Mouse (Mus musculus) neutrophil, adult 65 days (primary cell): Measurements from ENCODE around the gene Ceacam5. TPM values are rescaled to one million over a fixed set of nuclear protein-coding genes. Genes with fewer than 3 reads are reported as not detected.

Experiments used
- total RNA-seq: library from RNA; stranded (reverse); gene quantifications from 2 replicates; pipeline ENCODE4 v1.2.4, GENCODE M21; 2023

Ceacam5 gene
- not detected in 2 replicates for total RNA-seq

DNA sequence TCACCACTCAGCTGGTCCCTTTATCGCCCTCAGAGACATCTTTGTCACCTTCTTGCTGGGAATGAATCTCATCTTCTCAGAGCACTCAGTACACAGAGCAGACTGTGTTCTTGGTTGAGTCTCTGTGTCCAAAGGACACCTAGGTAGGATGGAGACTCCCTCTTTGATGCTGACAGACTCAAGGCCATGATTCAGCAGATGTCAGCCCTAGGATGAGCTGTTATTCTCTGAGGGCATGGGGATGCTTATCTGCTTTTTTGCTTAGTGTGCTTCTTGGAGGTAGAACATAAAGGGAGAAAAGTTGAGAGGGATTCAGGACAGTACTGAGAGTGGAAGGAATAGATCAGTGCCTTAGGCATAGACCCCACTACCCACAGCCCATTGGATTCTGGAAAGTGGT is at the start of gene Ceacam5:
TSS of gene Ceacam5 (plus strand) at position 301 of the 400 bp plus-strand sequence.

Other genes starting within 250 kb of the Ceacam5 start
- not detected in 2 replicates for gene Ceacam14, start 99.4 kb downstream of the Ceacam5 start, total RNA-seq
- gene Gm5155, start 158.5 kb downstream of the Ceacam5 start, total RNA-seq: not detected in 2 replicates